Mouse (Mus musculus): Measurements from ENCODE around the gene Bank1.

Bank1 gene

GRCm38 (mm10) chr3:136325783-136326182, at the start of gene Bank1:
Gene Bank1, minus strand, starts transcription at chr3:136326066.
- WGBS = 85% methylated on average over 5 of the region's 5 CpGs

- WGBS = 45% methylated on average over 11 of the region's 11 CpGs
Measured at GRCm38 (mm10) chr3:136369916-136370315, 44.0 kb upstream of the Bank1 start.

- WGBS = 56% methylated on average over 9 of the region's 9 CpGs
Measured at GRCm38 (mm10) chr3:136369466-136369865, 43.6 kb upstream of the Bank1 start.

- 81% methylated on average over 4 of the region's 4 CpGs for WGBS
Measured at GRCm38 (mm10) chr3:136368505-136368999, 42.7 kb upstream of the Bank1 start.

- 76% methylated on average over 7 of the region's 7 CpGs for WGBS
Measured at GRCm38 (mm10) chr3:136349690-136350089, 23.8 kb upstream of the Bank1 start.

GRCm38 (mm10) chr3:136348611-136349010, 22.7 kb upstream of the Bank1 start:
- WGBS = 76% methylated on average over 1 of the region's 1 CpGs

GRCm38 (mm10) chr3:136347277-136347676, 21.4 kb upstream of the Bank1 start:
- 84% methylated on average over 1 of the region's 1 CpGs for WGBS

- WGBS = 98% methylated on average over 2 of the region's 2 CpGs
Measured at GRCm38 (mm10) chr3:136341911-136342310, 16.0 kb upstream of the Bank1 start.

GRCm38 (mm10) chr3:136339896-136340295, 14.0 kb upstream of the Bank1 start:
- WGBS = 57% methylated on average over 2 of the region's 2 CpGs

- 78% methylated on average over 2 of the region's 2 CpGs for WGBS
Measured at GRCm38 (mm10) chr3:136331135-136331534, 5.3 kb upstream of the Bank1 start.

GRCm38 (mm10) chr3:136329133-136329532, 3.3 kb upstream of the Bank1 start:
- WGBS = 64% methylated on average over 6 of the region's 6 CpGs

GRCm38 (mm10) chr3:136324716-136325115, 1.1 kb downstream of the Bank1 start:
- 97% methylated on average over 6 of the region's 6 CpGs for WGBS

- WGBS = 71% methylated on average over 3 of the region's 3 CpGs
Measured at GRCm38 (mm10) chr3:136321936-136322335, 3.9 kb downstream of the Bank1 start.

GRCm38 (mm10) chr3:136308487-136308886, 17.4 kb downstream of the Bank1 start:
- 91% methylated on average over 1 of the region's 1 CpGs for WGBS

GRCm38 (mm10) chr3:136306564-136307158, 19.2 kb downstream of the Bank1 start:
- 68% methylated on average over 5 of the region's 5 CpGs for WGBS

- 36% methylated on average over 1 of the region's 1 CpGs for WGBS
Measured at GRCm38 (mm10) chr3:136302541-136302940, 23.3 kb downstream of the Bank1 start.

GRCm38 (mm10) chr3:136300810-136301209, 25.1 kb downstream of the Bank1 start:
- WGBS = 95% methylated on average over 2 of the region's 2 CpGs

GRCm38 (mm10) chr3:136297355-136297754, 28.5 kb downstream of the Bank1 start:
- 75% methylated on average over 2 of the region's 2 CpGs for WGBS

- 49% methylated on average over 2 of the region's 2 CpGs for WGBS
Measured at GRCm38 (mm10) chr3:136295250-136295649, 30.6 kb downstream of the Bank1 start.

- WGBS = 84% methylated on average over 2 of the region's 2 CpGs
Measured at GRCm38 (mm10) chr3:136287883-136288282, 38.0 kb downstream of the Bank1 start.

GRCm38 (mm10) chr3:136264969-136265595, 60.8 kb downstream of the Bank1 start:
- WGBS = 89% methylated on average over 8 of the region's 8 CpGs

GRCm38 (mm10) chr3:136257761-136258160, 68.1 kb downstream of the Bank1 start:
- WGBS = 86% methylated on average over 3 of the region's 3 CpGs

GRCm38 (mm10) chr3:136254713-136255112, 71.2 kb downstream of the Bank1 start:
- WGBS = 65% methylated on average over 2 of the region's 2 CpGs

Measured in cerebral cortex, adult 2 months (tissue).